8 mouse cellular contexts compared by ENCODE assay signal in genomic region chr5:123662059-123662458, GRCm38 (mm10). TPM values are rescaled to one million over a fixed set of nuclear protein-coding genes. Genes with fewer than 3 reads are reported as not detected.
A peak's percentile ranks its signal among the peaks of the same experiment; 100 is the strongest.
DNase-seq lines count a peak whose midpoint lies in the region; ATAC-seq and TF ChIP-seq lines count a peak whose summit lies in the region.

No protein-coding gene starts in this region.

- H3K4me1 ChIP-seq in thymus, adult 2 months (replicated peaks; ENCODE audit: control insufficient read depth, insufficient read depth, low read length), result peaks cover 12% of the 10 kb centered on the region
- peaks cover 71% of the 10 kb centered on the region for H3K4me1 ChIP-seq in heart, embryonic 15.5 days (replicated peaks)
- peaks cover 42% of the 10 kb centered on the region for H3K4me1 ChIP-seq in liver, embryonic 13.5 days (replicated peaks)
- peaks cover 4% of the 10 kb centered on the region; the same call in 1 of the 2 replicates for H3K4me1 ChIP-seq in stomach, embryonic 15.5 days
- peaks cover 8% of the 10 kb centered on the region; the same call in 1 of the 2 replicates for H3K4me1 ChIP-seq in forebrain, embryonic 10.5 days

- ATAC-seq in heart, embryonic 15.5 days (replicated peaks; ENCODE audit: insufficient number of reproducible peaks, insufficient read depth, low FRiP score, low read depth), result peak; percentile 78
- no peak for ATAC-seq in liver, embryonic 13.5 days (ENCODE audit: low read depth)
- ATAC-seq in stomach, embryonic 15.5 days (ENCODE audit: insufficient read depth, low FRiP score, low read depth), result no peak; the same call in 1 of the 2 replicates

- no peak overlapping the region for H3K4me3 ChIP-seq in thymus, adult 2 months (ENCODE audit: control insufficient read depth, insufficient read depth, low read length)
- no peak overlapping the region for H3K4me3 ChIP-seq in heart, embryonic 15.5 days
- H3K4me3 ChIP-seq in liver, embryonic 13.5 days (replicated peaks), result no peak overlapping the region
- no peak overlapping the region for H3K4me3 ChIP-seq in stomach, embryonic 15.5 days (replicated peaks)
- no peak overlapping the region for H3K4me3 ChIP-seq in forebrain, embryonic 10.5 days

- intact Hi-C loops in left cerebral cortex, postnatal 4 days (cut with DNase I), result no loop called here

- DNase-seq in thymus, adult 2 months, result peak; percentile 9
- DNase-seq in thymus, postnatal 36 days, result no peak
- DNase-seq in liver, embryonic 13.5 days, result no peak
- DNase-seq in forebrain, embryonic 10.5 days (ENCODE audit: extremely low spot score, low spot score), result no peak
- no peak for DNase-seq in urinary bladder, postnatal 14 days (ENCODE audit: low spot score)
- DNase-seq in left cerebral cortex, postnatal 4 days, result no peak

- H3K9me3 ChIP-seq in heart, embryonic 15.5 days (replicated peaks), result no peaks in the 10 kb centered on the region
- H3K9me3 ChIP-seq in liver, embryonic 13.5 days (replicated peaks), result no peaks in the 10 kb centered on the region
- H3K9me3 ChIP-seq in stomach, embryonic 15.5 days, result no peaks in the 10 kb centered on the region
- H3K9me3 ChIP-seq in forebrain, embryonic 10.5 days, result no peaks in the 10 kb centered on the region

- TF ChIP-seq POLR2A in thymus, adult 2 months (IDR thresholded peaks at IDR 0.05; ENCODE audit: control insufficient read depth, extremely low read depth, insufficient read depth, low read length, poor library complexity), result no peak

- 0 out of 2 replicates have a peak overlapping the region, but pooled peaks have one; percentile 9 for H3K27ac ChIP-seq in thymus, adult 2 months (ENCODE audit: control insufficient read depth, insufficient read depth, low read length)
- peak overlapping the region; percentile 89 for H3K27ac ChIP-seq in heart, embryonic 15.5 days
- H3K27ac ChIP-seq in liver, embryonic 13.5 days, result peak overlapping the region; percentile 41; the same call in 1 of the 2 replicates
- H3K27ac ChIP-seq in stomach, embryonic 15.5 days, result peak overlapping the region; percentile 75
- H3K27ac ChIP-seq in forebrain, embryonic 10.5 days, result no peak overlapping the region

- no peaks in the 10 kb centered on the region for H3K36me3 ChIP-seq in thymus, adult 2 months (ENCODE audit: control insufficient read depth, insufficient read depth, low read length)
- no peaks in the 10 kb centered on the region for H3K36me3 ChIP-seq in heart, embryonic 15.5 days
- H3K36me3 ChIP-seq in liver, embryonic 13.5 days, result no peaks in the 10 kb centered on the region
- no peaks in the 10 kb centered on the region for H3K36me3 ChIP-seq in stomach, embryonic 15.5 days
- H3K36me3 ChIP-seq in forebrain, embryonic 10.5 days (replicated peaks), result no peaks in the 10 kb centered on the region

- WGBS in thymus, adult 2 months, result 8% methylated on average over 9 of the region's 9 CpGs
- 2% methylated on average over 9 of the region's 9 CpGs for WGBS in heart, embryonic 15.5 days
- 9% methylated on average over 9 of the region's 9 CpGs for WGBS in liver, embryonic 13.5 days (ENCODE audit: insufficient replicate concordance)
- 22% methylated on average over 9 of the region's 9 CpGs for WGBS in stomach, embryonic 15.5 days
- 76% methylated on average over 9 of the region's 9 CpGs for WGBS in forebrain, embryonic 10.5 days

- no peaks in the 10 kb centered on the region for H3K27me3 ChIP-seq in thymus, adult 2 months (ENCODE audit: control insufficient read depth, insufficient read depth, low read length)
- H3K27me3 ChIP-seq in heart, embryonic 15.5 days, result no peaks in the 10 kb centered on the region
- H3K27me3 ChIP-seq in liver, embryonic 13.5 days, result no peaks in the 10 kb centered on the region
- H3K27me3 ChIP-seq in stomach, embryonic 15.5 days (replicated peaks), result no peaks in the 10 kb centered on the region
- H3K27me3 ChIP-seq in forebrain, embryonic 10.5 days (ENCODE audit: poor library complexity, severe bottlenecking), result no peaks in the 10 kb centered on the region

- H3K4me2 ChIP-seq in heart, embryonic 15.5 days, result peak overlapping the region; percentile 41
- H3K4me2 ChIP-seq in liver, embryonic 13.5 days, result no peak overlapping the region
- 0 out of 2 replicates have a peak overlapping the region, but pooled peaks have one; percentile 3 for H3K4me2 ChIP-seq in stomach, embryonic 15.5 days

- H3K9ac ChIP-seq in heart, embryonic 15.5 days, result peak overlapping the region; percentile 30; the same call in 1 of the 2 replicates
- no peak overlapping the region for H3K9ac ChIP-seq in liver, embryonic 13.5 days
- H3K9ac ChIP-seq in stomach, embryonic 15.5 days, result no peak overlapping the region

- TF ChIP-seq CTCF in thymus, adult 2 months (IDR thresholded peaks at IDR 0.05; ENCODE audit: borderline replicate concordance, control insufficient read depth, extremely low read depth, insufficient read depth, low read length, poor library complexity), result no peak

RNA-seq across cellular contexts. Expression of gene Clip1, which starts 22.4 kb away (rescaled TPM):
- polyA plus RNA-seq in thymus, adult 2 months (2012; rRNA removed), result 17.1 and 17.6 TPM in 2 replicates
- 51.9 and 53.5 TPM in 2 replicates for polyA plus RNA-seq in heart, embryonic 15.5 days (2015; fragmentation: Nextera tagmentation; extraction: Ambion mirVana)
- polyA plus RNA-seq in liver, embryonic 13.5 days (2015; fragmentation: Nextera tagmentation; extraction: Ambion mirVana), result 12.4 and 13.4 TPM in 2 replicates
- polyA plus RNA-seq in stomach, embryonic 15.5 days (2015; fragmentation: Nextera tagmentation; extraction: Ambion mirVana), result 41.3 and 41.4 TPM in 2 replicates
- 55.6 and 55.8 TPM in 2 replicates for polyA plus RNA-seq in forebrain, embryonic 10.5 days (2016; fragmentation: Nextera tagmentation; extraction: Ambion mirVana)
- total RNA-seq in left cerebral cortex, postnatal 4 days (2021), result 100 to 1,000 TPM; 154 to 158 TPM

RNA-seq across cellular contexts. Expression of gene Zcchc8, which starts 58.8 kb away (rescaled TPM):
- 71.5 and 78.8 TPM in 2 replicates for polyA plus RNA-seq in thymus, adult 2 months (2012; rRNA removed)
- 54.5 and 59.7 TPM in 2 replicates for polyA plus RNA-seq in heart, embryonic 15.5 days (2015; fragmentation: Nextera tagmentation; extraction: Ambion mirVana)
- polyA plus RNA-seq in liver, embryonic 13.5 days (2015; fragmentation: Nextera tagmentation; extraction: Ambion mirVana), result 30.7 and 42.3 TPM in 2 replicates
- 65.8 and 73.7 TPM in 2 replicates for polyA plus RNA-seq in stomach, embryonic 15.5 days (2015; fragmentation: Nextera tagmentation; extraction: Ambion mirVana)
- 90.6 and 92.2 TPM in 2 replicates for polyA plus RNA-seq in forebrain, embryonic 10.5 days (2016; fragmentation: Nextera tagmentation; extraction: Ambion mirVana)
- total RNA-seq in left cerebral cortex, postnatal 4 days (2021), result 10 to 100 TPM; 66.3 to 70.9 TPM
